18 mouse cellular contexts compared by ENCODE assay signal in genomic region chr16:62745875-62746274, GRCm38 (mm10). TPM values are rescaled to one million over a fixed set of nuclear protein-coding genes. Genes with fewer than 3 reads are reported as not detected.
DNase-seq lines count a peak whose midpoint lies in the region; ATAC-seq lines count a peak whose summit lies in the region.
"Had no signal": no experiment of that assay in that cellular context is flagged by ENCODE, and none has a peak within 500 bp of the region (broad histone marks: within the 10 kb centered on the region; RNA-seq: fewer than 3 reads in every experiment).

No protein-coding gene starts in this region.

- no peak overlapping the region for H3K9ac ChIP-seq in forebrain, embryonic 14.5 days (ENCODE audit: low read length)
- H3K9ac ChIP-seq in forebrain, embryonic 12.5 days: no peak overlapping the region
- H3K9ac ChIP-seq: limb, embryonic 12.5 days; liver, embryonic 15.5 days; neural tube, embryonic 13.5 days had no signal

- H3K27me3 ChIP-seq in forebrain, embryonic 14.5 days (replicated peaks; ENCODE audit: control insufficient read depth, insufficient read depth, low read length): no peaks in the 10 kb centered on the region
- no peaks in the 10 kb centered on the region for H3K27me3 ChIP-seq in forebrain, embryonic 12.5 days
- H3K27me3 ChIP-seq: limb, embryonic 12.5 days; liver, embryonic 15.5 days; neural tube, embryonic 13.5 days had no signal

- peak; percentile 55 for DNase-seq in forebrain, embryonic 14.5 days (ENCODE audit: low spot score)
- DNase-seq in layer of hippocampus, adult 9-10 months (ENCODE audit: low spot score): peak; percentile 9
- no peak for DNase-seq in layer of hippocampus, adult 8-10 months (ENCODE audit: low spot score in 2 of 2)
- peak; percentile 12 for DNase-seq in NIH3T3 (ENCODE audit: low read depth)
- no peak for DNase-seq in thymus, postnatal 10 days (ENCODE audit: low spot score in 2 of 2)
- no peak for DNase-seq in frontal cortex, postnatal 36 days (ENCODE audit: low spot score in 2 of 2)
- DNase-seq: cerebellum, adult 2 months; heart, adult 2 months; heart, postnatal 10 days; kidney, postnatal 25 days; lung, postnatal 36 days; right cerebral cortex, adult 18-20 months had no signal

- H3K9me3 ChIP-seq in forebrain, embryonic 14.5 days (replicated peaks; ENCODE audit: control insufficient read depth, low read length): no peaks in the 10 kb centered on the region
- no peaks in the 10 kb centered on the region for H3K9me3 ChIP-seq in forebrain, embryonic 12.5 days
- H3K9me3 ChIP-seq: G1E; limb, embryonic 12.5 days; liver, embryonic 15.5 days; neural tube, embryonic 13.5 days had no signal

- ATAC-seq in forebrain, embryonic 14.5 days: no peak
- ATAC-seq in forebrain, embryonic 12.5 days (ENCODE audit: low FRiP score): no peak
- ATAC-seq in neutrophil, adult 5-6 weeks (ENCODE audit: extremely low read depth, insufficient number of reproducible peaks, low FRiP score, poor library complexity, severe bottlenecking): peak; percentile 23; the same call in 1 of the 2 replicates

- 59% methylated on average over 2 of the region's 2 CpGs for WGBS in forebrain, embryonic 14.5 days
- WGBS in forebrain, embryonic 12.5 days: 76% methylated on average over 2 of the region's 2 CpGs

- H3K36me3 ChIP-seq in forebrain, embryonic 14.5 days (ENCODE audit: control insufficient read depth, insufficient read depth, low read length): no peaks in the 10 kb centered on the region
- no peaks in the 10 kb centered on the region for H3K36me3 ChIP-seq in forebrain, embryonic 12.5 days (replicated peaks)
- H3K36me3 ChIP-seq: limb, embryonic 12.5 days; liver, embryonic 15.5 days; neural tube, embryonic 13.5 days had no signal

- no peak overlapping the region for H3K4me2 ChIP-seq in forebrain, embryonic 14.5 days (ENCODE audit: low read length)
- no peak overlapping the region for H3K4me2 ChIP-seq in forebrain, embryonic 12.5 days
- H3K4me2 ChIP-seq: limb, embryonic 12.5 days; liver, embryonic 15.5 days; neural tube, embryonic 13.5 days had no signal

- H3K4me1 ChIP-seq in forebrain, embryonic 14.5 days (ENCODE audit: control insufficient read depth, insufficient read depth, low read length): no peaks in the 10 kb centered on the region
- H3K4me1 ChIP-seq in forebrain, embryonic 12.5 days: no peaks in the 10 kb centered on the region
- H3K4me1 ChIP-seq: limb, embryonic 12.5 days; liver, embryonic 15.5 days; neural tube, embryonic 13.5 days had no signal

- H3K27ac ChIP-seq in forebrain, embryonic 14.5 days (ENCODE audit: low read depth, low read length): no peak overlapping the region
- no peak overlapping the region for H3K27ac ChIP-seq in forebrain, embryonic 12.5 days
- H3K27ac ChIP-seq: heart, adult 2 months; limb, embryonic 12.5 days; liver, embryonic 15.5 days; neural tube, embryonic 13.5 days had no signal

- H3K4me3 ChIP-seq in forebrain, embryonic 14.5 days (ENCODE audit: low read depth, low read length): no peak overlapping the region
- no peak overlapping the region for H3K4me3 ChIP-seq in forebrain, embryonic 12.5 days (replicated peaks)
- H3K4me3 ChIP-seq: heart, adult 2 months; limb, embryonic 12.5 days; liver, embryonic 15.5 days; neural tube, embryonic 13.5 days had no signal

RNA-seq across cellular contexts. Expression of gene Nsun3, which starts 40.7 kb away (rescaled TPM):
- polyA plus RNA-seq in forebrain, embryonic 14.5 days (2014; fragmentation: Nextera tagmentation; extraction: Ambion mirVana): 10.4 and 10.8 TPM in 2 replicates
- 12.5 and 12.6 TPM in 2 replicates for polyA plus RNA-seq in forebrain, embryonic 12.5 days (2016; fragmentation: Nextera tagmentation; extraction: Ambion mirVana)
- total RNA-seq in layer of hippocampus, adult 8-10 months (2022): 10 to 100 TPM in 2 of 4 experiments, 1 to 10 TPM in 2; 7.3 to 14.1 (median 10.6) TPM
- 29.7 and 29.8 TPM in 2 replicates for total RNA-seq in neutrophil, adult 5-6 weeks (2017)

Comparison
In these comparisons a context has a peak if more than half of its experiments do, and no peak if none do; other contexts are left out.
1. DNase-seq: peak in forebrain, embryonic 14.5 days (single experiment), layer of hippocampus, adult 9-10 months (single experiment) and NIH3T3 (single experiment); none in layer of hippocampus, adult 8-10 months (0 of 2), thymus, postnatal 10 days (0 of 2) and frontal cortex, postnatal 36 days (0 of 2).